Mouse (Mus musculus): ENCODE measurements around the gene Slc17a9. TPM values are rescaled to one million over a fixed set of nuclear protein-coding genes. Genes with fewer than 3 reads are reported as not detected.

Gene Slc17a9
- 0.17 and 0.22 TPM in 2 replicates for polyA plus RNA-seq (2016; fragmentation: Nextera tagmentation; extraction: Ambion mirVana)

GRCm38 (mm10) chr2:180724585-180725413, at the start of gene Slc17a9:
Slc17a9 (plus strand) TSS chr2:180725263.
- Histone ChIP-seq H3K4me1 (peaks cover 6% of the 10 kb centered on the region), H3K27me3 (0 out of 2 replicates have a peak, but pooled peaks cover 8% of the 10 kb centered on the region), H3K4me3 (no peak within 1 kb of the TSS), H3K4me2 (replicated peaks) (no peak within 1 kb of the TSS), H3K36me3 (peaks cover 42% of the 10 kb centered on the region), H3K9ac (replicated peaks) (no peak within 1 kb of the TSS), H3K9me3 (no peaks in the 10 kb centered on the region), H3K27ac (replicated peaks) (no peak within 1 kb of the TSS)
- 0 out of 2 replicates have a peak, but pooled peaks have one; percentile 38 for ATAC-seq (ENCODE audit: low FRiP score, low read depth)
- WGBS, result 7% methylated on average over 18 of the region's 18 CpGs

DNA sequence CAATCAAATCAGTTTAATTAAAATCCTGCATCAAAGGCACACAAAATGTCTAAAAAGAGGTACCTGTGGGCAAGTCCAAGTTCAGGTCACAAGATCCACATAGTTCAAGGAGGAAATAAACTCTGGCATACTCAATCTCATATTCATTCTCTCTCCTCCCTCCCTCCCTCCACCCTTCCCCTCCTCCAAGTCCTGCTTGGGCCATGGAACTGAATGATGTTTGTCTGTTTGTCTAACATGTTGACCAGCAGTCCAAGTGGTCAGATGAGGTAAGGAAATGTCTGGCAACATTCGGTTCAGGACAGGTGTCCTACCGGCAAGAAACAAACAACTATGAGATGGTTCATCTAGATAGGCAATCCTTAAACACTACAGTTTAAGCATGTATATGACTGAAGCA, 48.4 kb upstream of the Slc17a9 start:
- H3K9me3 ChIP-seq, result no peaks in the 10 kb centered on the region
- ATAC-seq (ENCODE audit: low FRiP score, low read depth), result no peak
- no peak overlapping the region for H3K4me2 ChIP-seq (replicated peaks)
- 95% methylated on average over 2 of the region's 2 CpGs for WGBS
- H3K4me3 ChIP-seq, result no peak overlapping the region
- no peaks in the 10 kb centered on the region for H3K27me3 ChIP-seq
- H3K9ac ChIP-seq (replicated peaks), result no peak overlapping the region
- H3K4me1 ChIP-seq, result no peaks in the 10 kb centered on the region
- H3K36me3 ChIP-seq, result peaks cover 57% of the 10 kb centered on the region
- H3K27ac ChIP-seq (replicated peaks), result no peak overlapping the region

- Histone ChIP-seq H3K9me3 (no peaks in the 10 kb centered on the region), H3K9ac (replicated peaks) (no peak overlapping the region), H3K4me1 (no peaks in the 10 kb centered on the region), H3K36me3 (peaks cover 56% of the 10 kb centered on the region), H3K4me3 (no peak overlapping the region), H3K4me2 (replicated peaks) (no peak overlapping the region), H3K27ac (replicated peaks) (no peak overlapping the region), H3K27me3 (no peaks in the 10 kb centered on the region)
- peak; percentile 56; the same call in 1 of the 2 replicates for ATAC-seq (ENCODE audit: low FRiP score, low read depth)
- 22% methylated on average over 4 of the region's 4 CpGs for WGBS
These were observed 46.4 kb upstream of the Slc17a9 start for GRCm38 (mm10) chr2:180678609-180679140.

GRCm38 (mm10) chr2:180681225-180681624, 43.8 kb upstream of the Slc17a9 start:
- no peak overlapping the region for H3K4me2 ChIP-seq (replicated peaks)
- no peaks in the 10 kb centered on the region for H3K9me3 ChIP-seq
- WGBS, result 82% methylated on average over 2 of the region's 2 CpGs
- ATAC-seq (ENCODE audit: low FRiP score, low read depth), result no peak
- no peak overlapping the region for H3K4me3 ChIP-seq
- no peak overlapping the region for H3K9ac ChIP-seq (replicated peaks)
- no peak overlapping the region for H3K27ac ChIP-seq (replicated peaks)
- peaks cover 66% of the 10 kb centered on the region for H3K36me3 ChIP-seq
- no peaks in the 10 kb centered on the region for H3K27me3 ChIP-seq
- no peaks in the 10 kb centered on the region for H3K4me1 ChIP-seq

DNA sequence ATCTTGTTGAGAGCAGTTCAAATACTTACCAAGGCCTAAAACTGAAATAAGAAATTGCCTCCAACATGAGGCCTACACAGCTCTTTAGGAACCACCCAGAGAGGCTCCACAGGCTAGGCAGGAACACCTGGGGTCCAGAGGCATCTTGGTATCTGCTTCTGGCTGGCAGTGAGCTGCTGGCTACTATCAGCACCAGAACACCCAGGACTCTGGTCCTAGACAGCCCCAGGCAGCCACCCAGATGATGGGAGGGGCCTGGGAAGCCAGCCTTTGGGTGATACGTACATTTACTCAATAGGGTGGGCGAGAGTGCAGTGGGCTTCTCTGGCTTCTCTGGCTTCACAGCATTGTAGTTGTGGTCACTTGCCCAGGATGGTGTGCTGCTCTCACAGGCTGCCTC, 41.5 kb upstream of the Slc17a9 start:
- Histone ChIP-seq H3K4me1 (no peaks in the 10 kb centered on the region), H3K27ac (replicated peaks) (no peak overlapping the region), H3K27me3 (no peaks in the 10 kb centered on the region), H3K36me3 (peaks cover 89% of the 10 kb centered on the region), H3K4me3 (no peak overlapping the region), H3K9me3 (no peaks in the 10 kb centered on the region), H3K9ac (replicated peaks) (no peak overlapping the region), H3K4me2 (replicated peaks) (no peak overlapping the region)
- ATAC-seq (ENCODE audit: low FRiP score, low read depth), result no peak
- WGBS, result 90% methylated on average over 2 of the region's 2 CpGs

DNA sequence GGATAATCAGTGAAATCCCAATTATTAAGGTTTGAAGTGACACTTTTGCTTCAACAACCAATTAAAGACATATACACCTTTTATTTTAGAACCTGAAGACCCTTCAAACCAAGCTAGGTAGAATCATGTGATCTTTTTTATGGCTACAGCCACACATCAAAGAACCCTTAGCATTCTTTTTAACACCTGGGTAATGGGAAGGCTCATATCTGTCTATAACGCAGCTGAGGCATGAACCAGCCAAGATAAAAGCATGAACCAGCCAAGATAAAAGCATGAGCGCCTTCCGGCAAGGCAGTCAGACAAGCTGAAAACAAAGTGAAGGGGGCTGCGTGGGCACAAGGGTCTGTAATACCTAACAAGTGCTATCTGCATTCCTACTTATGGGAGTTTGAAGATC, 41.0 kb upstream of the Slc17a9 start:
- no peak for ATAC-seq (ENCODE audit: low FRiP score, low read depth)
- Histone ChIP-seq H3K36me3 (peaks cover 95% of the 10 kb centered on the region), H3K27ac (replicated peaks) (no peak overlapping the region), H3K4me1 (no peaks in the 10 kb centered on the region), H3K9me3 (no peaks in the 10 kb centered on the region), H3K27me3 (no peaks in the 10 kb centered on the region), H3K4me2 (replicated peaks) (no peak overlapping the region), H3K9ac (replicated peaks) (no peak overlapping the region), H3K4me3 (no peak overlapping the region)
- 98% methylated on average over 4 of the region's 4 CpGs for WGBS

DNA sequence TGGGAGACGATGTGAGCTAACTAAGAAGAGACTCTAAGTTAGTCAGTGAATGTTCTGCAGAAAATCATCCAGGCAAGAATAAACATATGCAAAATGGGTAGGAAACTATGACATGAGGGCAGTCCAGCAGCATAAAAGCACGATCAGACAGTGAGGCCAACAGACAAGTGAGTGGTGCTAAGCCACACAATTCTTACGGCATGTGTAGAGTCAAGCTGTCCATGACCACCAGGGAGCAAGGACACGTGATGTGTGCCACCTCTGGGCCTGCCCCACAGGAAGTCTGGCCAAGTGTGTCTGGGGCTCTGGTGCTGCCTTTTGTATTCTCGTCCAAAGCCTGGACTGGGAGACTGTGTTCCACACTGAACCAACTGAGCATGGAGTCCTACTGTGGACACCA, 35.2 kb upstream of the Slc17a9 start:
- no peak overlapping the region for H3K4me2 ChIP-seq (replicated peaks)
- ATAC-seq (ENCODE audit: low FRiP score, low read depth), result no peak
- H3K4me1 ChIP-seq, result peaks cover 12% of the 10 kb centered on the region
- 92% methylated on average over 5 of the region's 5 CpGs for WGBS
- H3K27me3 ChIP-seq, result no peaks in the 10 kb centered on the region
- H3K27ac ChIP-seq (replicated peaks), result no peak overlapping the region
- no peaks in the 10 kb centered on the region for H3K9me3 ChIP-seq
- H3K36me3 ChIP-seq, result peaks cover 62% of the 10 kb centered on the region
- H3K4me3 ChIP-seq, result no peak overlapping the region
- H3K9ac ChIP-seq (replicated peaks), result no peak overlapping the region

GRCm38 (mm10) chr2:180692630-180693029, 32.4 kb upstream of the Slc17a9 start:
- ATAC-seq (ENCODE audit: low FRiP score, low read depth), result peak; percentile 63; the same call in 1 of the 2 replicates
- Histone ChIP-seq H3K36me3 (peaks cover 34% of the 10 kb centered on the region), H3K4me3 (no peak overlapping the region), H3K27ac (replicated peaks) (peak overlapping the region; percentile 55), H3K9me3 (no peaks in the 10 kb centered on the region), H3K27me3 (no peaks in the 10 kb centered on the region), H3K4me1 (peaks cover 18% of the 10 kb centered on the region), H3K9ac (replicated peaks) (no peak overlapping the region), H3K4me2 (replicated peaks) (peak overlapping the region; percentile 13)
- WGBS, result 0% methylated on average over 1 of the region's 1 CpGs

DNA sequence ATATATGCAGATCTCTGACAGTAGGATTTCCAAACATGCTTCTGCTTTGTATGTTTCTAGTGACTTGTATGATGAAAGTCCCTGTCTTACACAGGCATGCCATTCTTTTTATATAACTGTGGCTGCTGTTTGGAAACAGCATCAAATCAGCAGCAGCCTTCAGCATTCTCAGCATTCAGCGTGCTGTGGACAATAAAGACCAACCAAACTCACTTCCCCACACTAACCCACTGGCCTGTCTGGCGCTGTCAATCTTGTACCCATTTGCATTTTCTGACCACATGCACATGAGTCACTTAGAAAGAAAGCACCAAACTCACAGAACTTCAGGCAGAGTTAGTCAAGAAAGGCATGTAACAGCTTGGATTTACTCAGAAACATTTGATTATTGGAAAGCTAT, 29.9 kb upstream of the Slc17a9 start:
- H3K27ac ChIP-seq (replicated peaks), result no peak overlapping the region
- H3K36me3 ChIP-seq, result peaks cover 9% of the 10 kb centered on the region
- ATAC-seq (ENCODE audit: low FRiP score, low read depth), result no peak
- no peak overlapping the region for H3K4me3 ChIP-seq
- peaks cover 28% of the 10 kb centered on the region for H3K4me1 ChIP-seq
- no peak overlapping the region for H3K9ac ChIP-seq (replicated peaks)
- no peaks in the 10 kb centered on the region for H3K27me3 ChIP-seq
- H3K9me3 ChIP-seq, result no peaks in the 10 kb centered on the region
- H3K4me2 ChIP-seq (replicated peaks), result no peak overlapping the region
- 66% methylated on average over 2 of the region's 2 CpGs for WGBS

- WGBS, result 80% methylated on average over 5 of the region's 5 CpGs
- Histone ChIP-seq H3K27ac (replicated peaks) (no peak overlapping the region), H3K36me3 (no peaks in the 10 kb centered on the region), H3K9ac (replicated peaks) (peak overlapping the region; percentile 96), H3K27me3 (no peaks in the 10 kb centered on the region), H3K9me3 (no peaks in the 10 kb centered on the region), H3K4me3 (peak overlapping the region; percentile 93), H3K4me2 (replicated peaks) (peak overlapping the region; percentile 97), H3K4me1 (peaks cover 34% of the 10 kb centered on the region)
- no peak for ATAC-seq (ENCODE audit: low FRiP score, low read depth)
These were observed 24.6 kb upstream of the Slc17a9 start for GRCm38 (mm10) chr2:180700457-180700856.

DNA sequence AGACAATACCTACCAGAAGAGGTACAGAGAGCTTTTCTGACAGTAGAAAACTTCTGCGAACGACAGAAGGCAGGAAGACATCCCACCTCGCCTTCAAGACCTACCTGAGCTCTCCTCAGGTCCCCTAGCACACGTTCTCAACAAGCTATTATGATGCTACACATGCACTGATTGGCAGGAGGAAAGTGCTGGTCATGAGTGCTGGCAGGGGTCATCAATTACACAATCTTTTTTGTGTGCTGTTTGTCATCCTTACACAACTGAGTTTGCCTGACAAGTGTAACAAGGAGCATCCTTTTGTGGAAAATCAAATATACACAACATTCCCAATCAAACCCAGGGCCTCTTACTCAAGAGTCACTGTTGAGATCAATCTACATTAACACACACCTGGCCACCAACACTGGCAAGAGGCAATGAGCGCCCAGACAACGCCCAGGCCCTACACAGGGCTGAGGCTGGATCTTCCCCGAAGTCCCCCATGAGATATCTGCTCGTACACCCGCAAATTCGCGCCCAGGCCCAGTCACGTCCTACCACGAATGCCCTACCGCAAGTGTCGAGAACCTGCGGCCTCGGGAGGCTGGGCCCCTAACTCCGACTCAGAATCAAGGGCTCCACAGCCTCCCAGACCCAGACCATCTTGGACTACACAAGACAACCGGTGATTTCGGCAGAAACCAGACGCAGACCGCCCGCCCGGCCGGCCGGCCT, 23.9 kb upstream of the Slc17a9 start:
- Histone ChIP-seq H3K4me2 (replicated peaks) (peak overlapping the region; percentile 97), H3K9me3 (no peaks in the 10 kb centered on the region), H3K4me3 (peak overlapping the region; percentile 93), H3K9ac (replicated peaks) (peak overlapping the region; percentile 96), H3K36me3 (no peaks in the 10 kb centered on the region), H3K4me1 (peaks cover 28% of the 10 kb centered on the region), H3K27ac (replicated peaks) (peak overlapping the region; percentile 89), H3K27me3 (no peaks in the 10 kb centered on the region)
- ATAC-seq (ENCODE audit: low FRiP score, low read depth), result no peak; the same call in 1 of the 2 replicates
- 6% methylated on average over 26 of the region's 26 CpGs for WGBS
